Mouse (Mus musculus) bone marrow, adult 2 months (tissue): Measurements from ENCODE around the gene Zkscan17. TPM values are rescaled to one million over a fixed set of nuclear protein-coding genes. Genes with fewer than 3 reads are reported as not detected.

Experiments used
- H3K27ac ChIP-seq: fragments of 200-500 bp; 2 replicates; pipeline ENCODE4 v1.5.1; 2012; ENCODE audit warnings: low read depth, mild to moderate bottlenecking, control low read depth, inconsistent platforms, low read length; ENCODE audit not compliant: control insufficient read depth, poor library complexity, insufficient read depth
- H3K4me1 ChIP-seq: fragments of 200-500 bp; 2 replicates; pipeline ENCODE4 v1.6.1; 2011; ENCODE audit warnings: low read length; ENCODE audit not compliant: control insufficient read depth, insufficient read depth
- H3K4me3 ChIP-seq: fragments of 200-500 bp; replicated peaks from 2 replicates; pipeline ENCODE3; 2011; ENCODE audit warnings: mild to moderate bottlenecking, low read depth, low read length, control low read depth; ENCODE audit not compliant: control insufficient read depth
- CTCF ChIP-seq: fragments of 200-500 bp; IDR thresholded peaks from 2 replicates; pipeline ENCODE4 v1.5.1; 2011; ENCODE audit warnings: low read length, control low read depth; ENCODE audit not compliant: control insufficient read depth, insufficient read depth
- POLR2A ChIP-seq: fragments of 200-500 bp; IDR thresholded peaks from 2 replicates; pipeline ENCODE4 v1.6.1; 2011; ENCODE audit warnings: low read depth, mild to moderate bottlenecking, control low read depth, low read length, borderline replicate concordance; ENCODE audit not compliant: control insufficient read depth
- WGBS: fragments of 180-500 bp; shearing (Covaris S2); methylation state at CpG from one replicate; pipeline ENCODE4 v1.1.7; 2018; 5-methylcytosine and 5-hydroxymethylcytosine counted together
- polyA plus RNA-seq: library from polyadenylated mRNA; stranded (reverse); fragments of >200 nt; gene quantifications from 2 replicates; pipeline ENCODE4 v1.2.4, GENCODE M21; 2011; ENCODE audit warnings: low replicate concordance; ENCODE audit not compliant: missing spikeins, insufficient read depth, insufficient read length

Zkscan17 gene
- polyA plus RNA-seq, 1 experiment: 7.9 TPM

GRCm38 (mm10) chr11:59530221-59530620 is 3.7 kb upstream of the Zkscan17 start:
- no peak overlapping the region for H3K4me3 ChIP-seq
- no peak for TF ChIP-seq CTCF
- TF ChIP-seq POLR2A: no peak
- WGBS: 81% methylated on average over 5 of the region's 5 CpGs
- H3K4me1 ChIP-seq: peaks cover 6% of the 10 kb centered on the region
- H3K27ac ChIP-seq: no peak overlapping the region

GRCm38 (mm10) chr11:59525237-59525636 is 1.3 kb downstream of the Zkscan17 start:
- no peak overlapping the region for H3K4me3 ChIP-seq
- WGBS: 3% methylated on average over 10 of the region's 10 CpGs
- H3K4me1 ChIP-seq: peaks cover 6% of the 10 kb centered on the region
- no peak overlapping the region for H3K27ac ChIP-seq
- TF ChIP-seq CTCF (peak; percentile 69), POLR2A (no peak)

GRCm38 (mm10) chr11:59524150-59524549 is 2.4 kb downstream of the Zkscan17 start:
- Histone ChIP-seq H3K4me1 (peaks cover 6% of the 10 kb centered on the region), H3K27ac (no peak overlapping the region), H3K4me3 (no peak overlapping the region)
- WGBS: 89% methylated on average over 2 of the region's 2 CpGs
- TF ChIP-seq POLR2A (no peak), CTCF (no peak)

GRCm38 (mm10) chr11:59519741-59520495 is 6.6 kb downstream of the Zkscan17 start:
- Histone ChIP-seq H3K27ac (no peak overlapping the region), H3K4me1 (no peaks in the 10 kb centered on the region), H3K4me3 (no peak overlapping the region)
- WGBS: 82% methylated on average over 6 of the region's 6 CpGs
- TF ChIP-seq POLR2A (no peak), CTCF (no peak)

GRCm38 (mm10) chr11:59518226-59518625 is 8.3 kb downstream of the Zkscan17 start:
- Histone ChIP-seq H3K4me3 (no peak overlapping the region), H3K27ac (no peak overlapping the region), H3K4me1 (no peaks in the 10 kb centered on the region)
- 27% methylated on average over 10 of the region's 10 CpGs for WGBS
- TF ChIP-seq POLR2A (no peak), CTCF (no peak)

- Histone ChIP-seq H3K4me3 (no peak overlapping the region), H3K4me1 (no peaks in the 10 kb centered on the region), H3K27ac (no peak overlapping the region)
- 67% methylated on average over 1 of the region's 1 CpGs for WGBS
- TF ChIP-seq CTCF (no peak), POLR2A (no peak)
Observed at GRCm38 (mm10) chr11:59517441-59517840, 9.1 kb downstream of the Zkscan17 start.

GRCm38 (mm10) chr11:59514789-59515188 is 11.8 kb downstream of the Zkscan17 start:
- 45% methylated on average over 3 of the region's 3 CpGs for WGBS
- H3K27ac ChIP-seq: no peak overlapping the region
- H3K4me1 ChIP-seq: no peaks in the 10 kb centered on the region
- TF ChIP-seq POLR2A (no peak), CTCF (no peak)
- H3K4me3 ChIP-seq: no peak overlapping the region

GRCm38 (mm10) chr11:59514381-59514780 is 12.2 kb downstream of the Zkscan17 start:
- 68% methylated on average over 6 of the region's 6 CpGs for WGBS
- TF ChIP-seq CTCF (no peak), POLR2A (no peak)
- H3K4me3 ChIP-seq: no peak overlapping the region
- no peaks in the 10 kb centered on the region for H3K4me1 ChIP-seq
- no peak overlapping the region for H3K27ac ChIP-seq

GRCm38 (mm10) chr11:59513556-59513955 is 13.0 kb downstream of the Zkscan17 start:
- no peak for TF ChIP-seq POLR2A
- TF ChIP-seq CTCF: no peak
- Histone ChIP-seq H3K4me3 (no peak overlapping the region), H3K4me1 (no peaks in the 10 kb centered on the region), H3K27ac (no peak overlapping the region)
- 80% methylated on average over 3 of the region's 3 CpGs for WGBS
